Mouse (Mus musculus) T-helper 17 cell (primary cell): Measurements from ENCODE around the gene Fmnl2.

Experiments
- in situ Hi-C, 2 experiments: fragments of 300-600 bp; cut with MboI, MseI; formaldehyde crosslinking; loops; 1 replicate in 1 of 2; 2 replicates in 1 of 2; pipeline ENCODE4 v1.15.1; 2025; ENCODE audit warnings: high pct_unique_total_duplicates in 2 of 2

The Fmnl2 gene

GRCm38 (mm10) chr2:52857611-52858528, at the start of gene Fmnl2:
Fmnl2 (plus strand) TSS chr2:52857860.
- in situ Hi-C loops: no loop called here

- in situ Hi-C loops: no loop called here
Measured at GRCm38 (mm10) chr2:52809988-52810387, 47.7 kb upstream of the Fmnl2 start.

- in situ Hi-C loops: no loop called here
Measured at GRCm38 (mm10) chr2:52811691-52812090, 46.0 kb upstream of the Fmnl2 start.

- in situ Hi-C loops: no loop called here
Measured at GRCm38 (mm10) chr2:52817341-52817740, 40.3 kb upstream of the Fmnl2 start.

GRCm38 (mm10) chr2:52818944-52819343, 38.7 kb upstream of the Fmnl2 start:
- in situ Hi-C loops: no loop called here

GRCm38 (mm10) chr2:52822214-52822613, 35.4 kb upstream of the Fmnl2 start:
- in situ Hi-C loops: no loop called here

GRCm38 (mm10) chr2:52828077-52828476, 29.6 kb upstream of the Fmnl2 start:
- in situ Hi-C loops: no loop called here

- in situ Hi-C loops: no loop called here
Measured at GRCm38 (mm10) chr2:52830513-52830912, 27.1 kb upstream of the Fmnl2 start.

- in situ Hi-C loops: no loop called here
Measured at GRCm38 (mm10) chr2:52831585-52831984, 26.1 kb upstream of the Fmnl2 start.

GRCm38 (mm10) chr2:52835726-52836125, 21.9 kb upstream of the Fmnl2 start:
- in situ Hi-C loops: no loop called here

GRCm38 (mm10) chr2:52839074-52839473, 18.6 kb upstream of the Fmnl2 start:
- in situ Hi-C loops: no loop called here

- in situ Hi-C loops: loop anchor here in 1 of 2 experiments (10.0 kb wide), 1 partner anchor 1605 kb away; no protein-coding TSS in a partner anchor
Measured at GRCm38 (mm10) chr2:52839868-52840267, 17.8 kb upstream of the Fmnl2 start.

- in situ Hi-C loops: loop anchor here in 1 of 2 experiments (10.0 kb wide), 1 partner anchor 1609 kb away; no protein-coding TSS in a partner anchor
Measured at GRCm38 (mm10) chr2:52843861-52844260, 13.8 kb upstream of the Fmnl2 start.

GRCm38 (mm10) chr2:52844936-52845752, 12.5 kb upstream of the Fmnl2 start:
- in situ Hi-C loops: loop anchor here in 1 of 2 experiments (10.0 kb wide), 1 partner anchor 1610 kb away; no protein-coding TSS in a partner anchor

- in situ Hi-C loops: loop anchor here in 1 of 2 experiments (10.0 kb wide), 1 partner anchor 1612 kb away; no protein-coding TSS in a partner anchor
Measured at GRCm38 (mm10) chr2:52846506-52846905, 11.2 kb upstream of the Fmnl2 start.

GRCm38 (mm10) chr2:52849092-52849491, 8.6 kb upstream of the Fmnl2 start:
- in situ Hi-C loops: loop anchor here in 1 of 2 experiments (10.0 kb wide), 1 partner anchor 1614 kb away; no protein-coding TSS in a partner anchor

- in situ Hi-C loops: no loop called here
Measured at GRCm38 (mm10) chr2:52858529-52859465, 1.1 kb downstream of the Fmnl2 start.

- in situ Hi-C loops: no loop called here
Measured at GRCm38 (mm10) chr2:52859466-52859840, 1.8 kb downstream of the Fmnl2 start.

- in situ Hi-C loops: no loop called here
Measured at GRCm38 (mm10) chr2:52860111-52860775, 2.6 kb downstream of the Fmnl2 start.

- in situ Hi-C loops: no loop called here
Measured at GRCm38 (mm10) chr2:52862046-52862759, 4.5 kb downstream of the Fmnl2 start.
